Mouse (Mus musculus) T-helper 2 cell (primary cell): Measurements from ENCODE around the gene Tbc1d5.

Source experiments
- in situ Hi-C: fragments of 300-600 bp; cut with MboI, MseI; formaldehyde crosslinking; loops from one replicate; pipeline ENCODE4 v1.15.1; 2025; ENCODE audit warnings: high pct_unique_total_duplicates

Tbc1d5 gene

GRCm38 (mm10) chr17:50684960-50685645 lies 494.0 kb downstream of the Tbc1d5 start:
- in situ Hi-C loops, result no loop called here
